Mouse (Mus musculus): ENCODE measurements around the gene Trim50. TPM values are rescaled to one million over a fixed set of nuclear protein-coding genes. Genes with fewer than 3 reads are reported as not detected.

The Trim50 gene
- polyA plus RNA-seq (2015; fragmentation: Nextera tagmentation; extraction: Ambion mirVana) = not detected in 2 replicates

GRCm38 (mm10) chr5:135352995-135353394 is at the start of gene Trim50:
Gene Trim50 (plus strand): TSS chr5:135353295.
- DNase-seq (ENCODE audit: low spot score) = no peak

DNA sequence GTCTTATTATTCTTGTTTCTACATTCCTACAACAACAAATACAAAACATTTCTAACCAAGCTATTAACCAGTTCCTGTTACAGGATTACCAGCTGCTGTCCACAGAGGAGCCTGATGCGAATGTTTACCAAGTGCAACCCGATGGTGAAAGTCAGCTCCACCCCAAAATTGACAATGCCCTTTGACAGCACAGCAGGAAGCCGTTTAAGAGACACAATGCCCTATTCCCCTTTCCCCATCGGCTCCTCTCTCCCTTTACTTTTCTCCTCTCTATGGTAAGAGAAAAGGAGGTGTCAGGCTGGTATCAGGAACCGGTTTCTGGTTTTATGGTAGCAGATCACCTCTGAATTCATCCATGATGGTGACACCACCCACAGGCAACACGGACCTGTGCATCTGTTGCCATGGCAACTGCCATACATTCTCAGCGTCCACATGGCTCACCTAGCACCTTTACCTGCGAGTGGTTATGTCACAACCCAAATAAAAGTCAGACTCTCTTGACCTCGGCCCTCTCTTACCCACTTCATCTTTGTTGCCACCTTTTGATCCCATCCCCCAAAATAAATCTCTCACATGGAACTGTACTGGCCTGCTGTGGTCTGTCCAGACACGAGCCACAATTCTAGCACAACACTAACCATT is 46.7 kb upstream of the Trim50 start:
- no peak for DNase-seq (ENCODE audit: low spot score)

DNA sequence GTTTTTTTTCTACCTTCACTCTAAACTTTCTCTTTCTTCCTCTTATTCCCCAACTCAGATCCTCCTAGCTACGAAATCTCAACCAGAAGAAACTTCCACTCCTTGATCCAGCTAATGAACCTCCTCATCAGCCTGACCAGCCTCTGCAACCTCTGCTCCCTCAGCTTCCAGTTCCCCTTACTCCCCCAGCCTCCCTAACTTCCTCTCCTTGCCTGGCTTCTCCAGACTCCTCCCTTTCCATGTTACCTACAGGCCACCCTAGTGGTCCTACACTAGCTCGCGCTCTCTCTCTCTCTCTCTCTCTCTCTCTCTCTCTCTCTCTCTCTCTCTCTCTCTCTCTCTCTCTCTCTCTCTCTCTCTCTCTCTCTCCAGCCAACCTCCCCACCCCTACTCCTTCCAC is 36.9 kb upstream of the Trim50 start:
- no peak for DNase-seq (ENCODE audit: low spot score)

- DNase-seq (ENCODE audit: low spot score) = no peak
These were observed 33.2 kb upstream of the Trim50 start for GRCm38 (mm10) chr5:135319856-135320255.

DNA sequence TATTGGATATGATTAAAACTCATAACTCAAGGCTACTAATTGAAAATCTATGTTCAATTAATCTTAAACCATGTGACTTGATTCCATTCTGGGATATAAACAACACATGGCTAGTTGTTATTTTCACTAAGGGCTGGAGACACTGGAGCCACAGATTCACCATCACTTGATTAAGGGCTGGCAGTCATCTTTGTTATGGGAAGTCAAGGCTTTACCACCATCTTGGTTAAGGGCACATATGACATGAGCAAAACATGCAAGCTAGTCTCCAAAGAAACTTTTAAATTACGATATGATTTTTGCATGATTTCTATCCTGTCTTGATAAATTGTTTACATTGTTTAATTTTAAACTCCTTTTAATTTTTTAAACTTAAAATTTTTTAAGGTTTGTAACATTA is 30.9 kb upstream of the Trim50 start:
- no peak for DNase-seq (ENCODE audit: low spot score)

GRCm38 (mm10) chr5:135326121-135326659 is 26.9 kb upstream of the Trim50 start:
- DNase-seq (ENCODE audit: low spot score) = no peak

DNA sequence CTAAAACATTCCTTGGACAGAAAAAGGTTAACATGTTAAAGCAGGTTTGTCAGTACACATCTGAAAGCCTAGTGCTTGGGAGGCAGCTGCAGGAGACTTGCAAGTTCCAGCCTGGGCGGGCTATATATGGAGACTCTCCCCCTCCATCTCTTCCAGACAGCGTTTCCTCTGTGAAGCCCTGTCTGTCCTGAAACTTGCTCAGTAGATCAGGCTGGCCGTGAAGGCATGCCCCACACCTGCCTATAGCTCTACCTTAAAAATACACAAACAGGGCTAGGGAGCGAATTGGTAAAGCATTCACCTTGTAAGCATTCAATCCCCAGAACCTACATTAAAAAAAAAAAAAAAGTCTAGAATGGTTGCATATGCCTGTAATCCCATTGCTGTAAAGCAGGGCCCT is 23.6 kb upstream of the Trim50 start:
- no peak for DNase-seq (ENCODE audit: low spot score)

GRCm38 (mm10) chr5:135330201-135330600 is 22.9 kb upstream of the Trim50 start:
- no peak for DNase-seq (ENCODE audit: low spot score)

DNA sequence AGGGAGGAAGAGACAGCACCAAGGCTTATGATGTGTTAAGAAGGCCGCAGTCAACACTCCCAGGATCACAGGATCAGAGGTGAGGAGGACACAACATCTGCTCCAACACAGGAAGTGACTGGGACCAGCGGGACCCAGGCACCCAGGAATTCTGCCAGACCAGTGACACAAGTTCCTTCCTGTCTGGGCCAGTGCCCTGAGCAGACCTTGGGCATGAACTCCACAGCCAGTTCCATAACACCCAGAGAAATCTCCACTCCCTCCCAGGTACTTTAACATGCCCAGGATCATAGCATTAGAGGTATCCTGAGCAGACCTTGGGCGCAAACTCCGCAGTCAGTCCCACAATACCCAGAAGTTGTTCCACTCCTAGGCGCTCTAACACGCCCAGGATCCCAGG is 21.9 kb upstream of the Trim50 start:
- DNase-seq (ENCODE audit: low spot score) = no peak

DNA sequence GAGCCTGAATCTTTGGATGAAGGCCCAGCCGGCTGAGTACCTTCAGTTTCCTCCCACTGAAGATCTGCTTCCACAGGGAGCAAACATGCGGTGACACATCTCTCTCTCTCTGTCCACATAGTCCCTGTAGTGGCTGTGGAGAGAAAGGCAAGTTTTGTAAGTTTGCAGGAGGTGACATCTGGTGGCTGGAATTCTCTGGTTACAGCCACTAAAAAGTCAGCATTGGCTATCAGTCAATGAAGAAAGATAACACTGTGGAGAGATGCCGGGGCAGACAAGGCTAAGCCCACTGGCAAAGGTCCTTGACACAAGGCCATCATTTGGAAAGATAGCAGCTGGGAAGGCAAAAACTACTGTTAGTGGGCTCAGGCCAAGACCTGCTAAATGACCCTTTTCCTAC is 15.5 kb upstream of the Trim50 start:
- no peak for DNase-seq (ENCODE audit: low spot score)

DNA sequence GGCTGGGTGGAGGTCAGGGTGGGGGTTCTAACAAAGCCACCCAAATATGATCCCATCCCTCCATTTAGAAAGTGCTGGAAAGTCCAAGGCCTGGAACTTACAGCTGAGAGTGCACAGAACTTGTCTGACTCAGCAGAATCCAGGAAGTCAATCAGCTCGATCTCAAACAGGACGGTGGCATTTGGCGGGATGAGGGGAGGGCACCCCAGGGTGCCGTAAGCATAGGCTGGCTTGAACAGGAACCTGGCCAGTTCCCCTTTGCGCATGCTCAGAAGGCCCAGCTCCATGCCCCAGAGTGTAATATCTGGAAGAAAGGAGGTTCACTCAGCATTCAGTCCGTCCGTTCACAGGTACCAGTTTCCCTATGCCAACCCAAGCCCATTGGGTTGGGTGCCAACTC is 7.1 kb upstream of the Trim50 start:
- DNase-seq (ENCODE audit: low spot score) = no peak

GRCm38 (mm10) chr5:135346430-135346829 is 6.7 kb upstream of the Trim50 start:
- no peak for DNase-seq (ENCODE audit: low spot score)

DNA sequence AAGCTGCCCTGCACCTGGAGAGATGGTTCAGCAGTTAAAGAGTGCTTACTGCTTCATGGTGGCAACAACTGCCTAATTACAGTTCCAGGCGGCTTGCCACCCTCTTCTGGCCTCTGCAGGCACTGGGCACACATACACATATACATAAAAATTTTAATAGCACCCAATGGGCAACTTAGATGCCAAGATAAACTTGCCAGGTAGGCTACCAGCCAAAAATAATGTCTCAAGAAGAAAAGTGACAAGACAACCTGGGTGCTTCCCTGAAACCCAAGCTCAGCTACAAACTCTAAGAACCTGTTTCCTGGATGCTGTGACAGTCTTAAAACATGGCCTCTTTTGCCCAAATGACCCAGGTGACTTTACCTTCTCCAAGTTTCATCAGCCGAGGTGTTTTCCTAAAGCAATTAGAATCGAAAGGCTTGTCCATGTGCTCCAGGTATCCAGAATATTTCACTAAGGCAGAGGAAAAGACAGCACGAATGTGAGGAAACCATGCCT is 5.5 kb upstream of the Trim50 start:
- DNase-seq (ENCODE audit: low spot score) = no peak

DNA sequence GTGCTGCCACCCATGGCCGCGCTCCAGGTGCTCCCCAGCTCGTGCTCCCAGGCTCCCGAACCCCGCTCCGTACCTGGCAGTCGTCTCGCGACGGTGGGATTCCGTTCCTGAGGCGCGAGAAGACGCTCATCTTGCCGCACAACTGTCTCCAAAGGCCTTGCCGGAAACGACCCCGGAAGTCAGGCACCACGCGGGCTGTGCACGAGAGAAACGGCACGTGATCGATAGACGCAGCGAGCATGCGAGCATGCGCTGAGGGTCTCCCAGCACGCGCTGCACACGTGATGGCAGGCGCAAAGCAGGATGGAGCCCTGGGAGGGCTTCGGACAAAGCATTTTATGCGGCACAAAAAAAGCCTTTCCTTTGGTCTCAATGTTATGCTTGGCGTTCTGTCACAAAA is 3.2 kb upstream of the Trim50 start, which contains the start of gene Fkbp6:
Gene Fkbp6, minus strand, starts transcription at position 183 of the 400 bp plus-strand sequence.
- no peak for DNase-seq (ENCODE audit: low spot score)

GRCm38 (mm10) chr5:135351606-135352005 is 1.5 kb upstream of the Trim50 start:
- DNase-seq (ENCODE audit: low spot score) = no peak

- peak; percentile 42 for DNase-seq (ENCODE audit: low spot score)
These were observed 469 bp downstream of the Trim50 start for GRCm38 (mm10) chr5:135353564-135353963.

- no peak for DNase-seq (ENCODE audit: low spot score)
These were observed 3.0 kb downstream of the Trim50 start for GRCm38 (mm10) chr5:135356090-135356489.

DNA sequence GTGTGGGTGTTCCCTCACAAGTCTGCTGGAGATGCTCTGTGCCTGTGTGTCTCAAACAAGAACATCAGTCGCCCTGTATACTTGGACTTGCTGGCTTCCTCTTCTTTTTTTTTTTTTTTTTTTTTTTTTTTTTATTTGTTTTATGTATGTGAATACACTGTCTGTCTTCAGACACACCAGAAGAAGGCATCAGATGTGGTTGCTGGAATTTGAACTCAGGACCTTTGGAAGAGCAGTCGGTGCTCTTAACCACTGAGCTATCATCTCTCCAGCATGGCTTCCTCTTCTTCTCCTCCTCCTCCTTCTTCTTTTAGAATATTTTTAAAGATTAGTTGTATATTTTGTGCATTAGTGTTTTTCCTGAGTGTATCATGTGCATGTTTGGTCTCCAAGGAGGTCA is 4.5 kb downstream of the Trim50 start:
- DNase-seq (ENCODE audit: low spot score) = no peak

GRCm38 (mm10) chr5:135359772-135360171 is 6.7 kb downstream of the Trim50 start:
- DNase-seq (ENCODE audit: low spot score) = no peak

- no peak for DNase-seq (ENCODE audit: low spot score)
These were observed 9.5 kb downstream of the Trim50 start for GRCm38 (mm10) chr5:135362572-135362971.

- DNase-seq (ENCODE audit: low spot score) = peak; percentile 11
These were observed 10.4 kb downstream of the Trim50 start for GRCm38 (mm10) chr5:135363540-135363939.

DNA sequence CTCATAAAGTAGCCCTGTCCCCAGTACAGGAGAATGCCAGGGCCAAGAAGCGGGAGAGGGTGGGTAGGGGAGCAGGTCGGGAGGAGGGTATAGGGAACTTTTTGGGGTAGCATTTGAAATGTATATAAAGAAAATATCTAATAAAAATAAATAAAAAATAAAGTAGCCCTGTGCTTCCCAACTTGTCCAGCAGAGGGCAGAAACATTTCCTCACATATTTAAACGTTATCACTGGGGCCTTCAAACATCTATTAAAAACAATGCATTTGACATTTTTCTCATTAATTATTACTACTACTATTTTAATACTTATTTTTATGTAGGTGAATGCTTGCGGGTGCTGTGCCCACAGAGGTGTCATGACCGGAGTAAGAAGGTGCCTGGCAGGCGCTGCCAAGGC is 14.7 kb downstream of the Trim50 start:
- no peak for DNase-seq (ENCODE audit: low spot score)

DNA sequence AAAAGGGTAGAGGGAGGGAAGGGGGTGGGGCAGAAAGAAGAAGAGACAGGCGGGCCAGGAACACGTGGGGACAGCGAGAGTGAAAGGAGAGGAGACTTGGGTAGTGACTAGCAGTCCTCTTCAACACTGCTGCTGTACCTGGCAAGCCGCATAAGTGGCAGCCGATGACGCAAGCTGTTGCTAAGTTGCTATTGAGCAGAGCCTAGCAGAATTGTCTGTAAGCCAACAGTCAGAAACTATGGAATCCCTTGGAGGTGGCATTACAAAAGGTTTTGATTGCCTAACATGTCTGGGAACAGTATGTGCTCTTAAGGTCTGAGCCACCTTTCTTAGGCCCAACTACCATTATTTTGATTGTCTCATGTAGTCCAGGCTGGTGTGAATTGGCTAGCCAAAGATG is 15.2 kb downstream of the Trim50 start:
- no peak for DNase-seq (ENCODE audit: low spot score)
